Comparison of ENCODE assay signal across 8 mouse cellular contexts in genomic region chrX:76598459-76599206, GRCm38 (mm10). TPM values are rescaled to one million over a fixed set of nuclear protein-coding genes. Genes with fewer than 3 reads are reported as not detected.
DNase-seq lines count a peak whose midpoint lies in the region; ATAC-seq lines count a peak whose summit lies in the region.

No protein-coding gene starts in this region.

- H3K9ac ChIP-seq in forebrain, embryonic 11.5 days (ENCODE audit: low read length), result no peak overlapping the region
- no peak overlapping the region for H3K9ac ChIP-seq in hindbrain, embryonic 14.5 days
- H3K9ac ChIP-seq in liver, embryonic 12.5 days, result no peak overlapping the region
- H3K9ac ChIP-seq in neural tube, embryonic 13.5 days, result no peak overlapping the region

- DNase-seq in ovary, postnatal 14 days (ENCODE audit: low spot score), result peak; percentile 6
- no peak for DNase-seq in ovary, postnatal 10 days (ENCODE audit: low spot score)
- peak; percentile 27 to 39 for DNase-seq in adrenal gland, postnatal 4 days (ENCODE audit: low spot score in 2 of 2)
- DNase-seq in forebrain, embryonic 11.5 days (ENCODE audit: low spot score), result peak; percentile 57
- DNase-seq in hindbrain, embryonic 14.5 days (ENCODE audit: low spot score), result peak; percentile 92
- DNase-seq in layer of hippocampus, adult 8-10 months (ENCODE audit: low spot score in 2 of 2), result no peak

- WGBS in forebrain, embryonic 11.5 days, result 50% methylated on average over 6 of the region's 6 CpGs
- WGBS in hindbrain, embryonic 14.5 days, result 46% methylated on average over 6 of the region's 6 CpGs
- WGBS in liver, embryonic 12.5 days (ENCODE audit: insufficient replicate concordance), result 44% methylated on average over 5 of the region's 6 CpGs
- 55% methylated on average over 6 of the region's 6 CpGs for WGBS in neural tube, embryonic 13.5 days

- ATAC-seq in forebrain, embryonic 11.5 days (replicated peaks; ENCODE audit: low FRiP score), result peak; percentile 100
- ATAC-seq in hindbrain, embryonic 14.5 days (ENCODE audit: low FRiP score), result peak; percentile 100
- ATAC-seq in liver, embryonic 12.5 days, result peak; percentile 100
- ATAC-seq in neural tube, embryonic 13.5 days (ENCODE audit: low read depth), result peak; percentile 100

- no peaks in the 10 kb centered on the region for H3K4me1 ChIP-seq in forebrain, embryonic 11.5 days (replicated peaks; ENCODE audit: control insufficient read depth, insufficient read depth, low read length)
- no peaks in the 10 kb centered on the region for H3K4me1 ChIP-seq in hindbrain, embryonic 14.5 days (replicated peaks; ENCODE audit: control insufficient read depth, insufficient read depth, low read length)
- no peaks in the 10 kb centered on the region for H3K4me1 ChIP-seq in liver, embryonic 12.5 days
- no peaks in the 10 kb centered on the region for H3K4me1 ChIP-seq in neural tube, embryonic 13.5 days (replicated peaks)

- no peaks in the 10 kb centered on the region for H3K36me3 ChIP-seq in forebrain, embryonic 11.5 days (ENCODE audit: control insufficient read depth, insufficient read depth, low read length)
- H3K36me3 ChIP-seq in hindbrain, embryonic 14.5 days (replicated peaks; ENCODE audit: control insufficient read depth, insufficient read depth), result no peaks in the 10 kb centered on the region
- no peaks in the 10 kb centered on the region for H3K36me3 ChIP-seq in liver, embryonic 12.5 days
- no peaks in the 10 kb centered on the region for H3K36me3 ChIP-seq in neural tube, embryonic 13.5 days

- H3K27ac ChIP-seq in forebrain, embryonic 11.5 days (ENCODE audit: low read depth, low read length), result no peak overlapping the region
- no peak overlapping the region for H3K27ac ChIP-seq in hindbrain, embryonic 14.5 days
- no peak overlapping the region for H3K27ac ChIP-seq in liver, embryonic 12.5 days
- no peak overlapping the region for H3K27ac ChIP-seq in neural tube, embryonic 13.5 days (replicated peaks)

- H3K27me3 ChIP-seq in forebrain, embryonic 11.5 days (ENCODE audit: control insufficient read depth, insufficient read depth, low read length), result no peaks in the 10 kb centered on the region
- H3K27me3 ChIP-seq in hindbrain, embryonic 14.5 days (ENCODE audit: control insufficient read depth, insufficient read depth, low read length), result no peaks in the 10 kb centered on the region
- H3K27me3 ChIP-seq in liver, embryonic 12.5 days (replicated peaks), result no peaks in the 10 kb centered on the region
- H3K27me3 ChIP-seq in neural tube, embryonic 13.5 days, result no peaks in the 10 kb centered on the region

- H3K4me2 ChIP-seq in forebrain, embryonic 11.5 days (ENCODE audit: low read depth, low read length, severe bottlenecking), result no peak overlapping the region
- H3K4me2 ChIP-seq in hindbrain, embryonic 14.5 days (replicated peaks), result no peak overlapping the region
- H3K4me2 ChIP-seq in liver, embryonic 12.5 days, result no peak overlapping the region
- no peak overlapping the region for H3K4me2 ChIP-seq in neural tube, embryonic 13.5 days

- H3K4me3 ChIP-seq in forebrain, embryonic 11.5 days (ENCODE audit: low read depth, low read length), result no peak overlapping the region
- no peak overlapping the region for H3K4me3 ChIP-seq in hindbrain, embryonic 14.5 days (replicated peaks; ENCODE audit: low read length)
- no peak overlapping the region for H3K4me3 ChIP-seq in liver, embryonic 12.5 days
- no peak overlapping the region for H3K4me3 ChIP-seq in neural tube, embryonic 13.5 days

- no peaks in the 10 kb centered on the region for H3K9me3 ChIP-seq in forebrain, embryonic 11.5 days (ENCODE audit: control insufficient read depth, low read length)
- H3K9me3 ChIP-seq in hindbrain, embryonic 14.5 days (ENCODE audit: control insufficient read depth, low read length), result peaks cover 8% of the 10 kb centered on the region
- H3K9me3 ChIP-seq in liver, embryonic 12.5 days (replicated peaks), result peaks cover 4% of the 10 kb centered on the region; the same call in 1 of the 2 replicates
- peaks cover 5% of the 10 kb centered on the region for H3K9me3 ChIP-seq in neural tube, embryonic 13.5 days

RNA-seq across cellular contexts. Expression of gene Cldn34d, which starts 4.1 kb away (rescaled TPM):
- total RNA-seq in adrenal gland, postnatal 4 days (2021), result not detected
- not detected in 2 replicates for polyA plus RNA-seq in forebrain, embryonic 11.5 days (2014; fragmentation: Nextera tagmentation; extraction: Ambion mirVana)
- not detected in 2 replicates for polyA plus RNA-seq in hindbrain, embryonic 14.5 days (2014; fragmentation: Nextera tagmentation; extraction: Ambion mirVana)
- polyA plus RNA-seq in liver, embryonic 12.5 days (2016; fragmentation: Nextera tagmentation; extraction: Ambion mirVana), result not detected in 2 replicates
- polyA plus RNA-seq in neural tube, embryonic 13.5 days (2015; fragmentation: Nextera tagmentation; extraction: Ambion mirVana), result not detected in 2 replicates
- not detected for total RNA-seq in layer of hippocampus, adult 8-10 months (2022)

Comparison
In these comparisons a context has a peak if more than half of its experiments do, and no peak if none do; other contexts are left out.
1. DNase-seq: peak in ovary, postnatal 14 days (single experiment), adrenal gland, postnatal 4 days (2 of 2), forebrain, embryonic 11.5 days (single experiment) and hindbrain, embryonic 14.5 days (single experiment); none in ovary, postnatal 10 days (single experiment) and layer of hippocampus, adult 8-10 months (0 of 2).
2. Peak in every context shown above with its lines, with median percentiles within 50 percentile points of each other: ATAC-seq.